Mouse (Mus musculus) small intestine, adult 2 months (tissue): ENCODE measurements around the gene Prkcb.

ENCODE experiments used
- CTCF ChIP-seq: fragments of 200-500 bp; IDR thresholded peaks from 2 replicates; pipeline ENCODE4 v1.5.1; 2012; ENCODE audit warnings: low read depth, mild to moderate bottlenecking, control low read depth, inconsistent platforms, low read length, moderate library complexity, mixed read lengths; ENCODE audit not compliant: insufficient replicate concordance, insufficient read length; ENCODE audit errors: extremely low read depth
- POLR2A ChIP-seq: fragments of 200-500 bp; IDR thresholded peaks from 2 replicates; pipeline ENCODE4 v1.6.1; 2012; ENCODE audit warnings: low read depth, mild to moderate bottlenecking, control low read depth, inconsistent platforms, low read length, moderate library complexity

DNA sequence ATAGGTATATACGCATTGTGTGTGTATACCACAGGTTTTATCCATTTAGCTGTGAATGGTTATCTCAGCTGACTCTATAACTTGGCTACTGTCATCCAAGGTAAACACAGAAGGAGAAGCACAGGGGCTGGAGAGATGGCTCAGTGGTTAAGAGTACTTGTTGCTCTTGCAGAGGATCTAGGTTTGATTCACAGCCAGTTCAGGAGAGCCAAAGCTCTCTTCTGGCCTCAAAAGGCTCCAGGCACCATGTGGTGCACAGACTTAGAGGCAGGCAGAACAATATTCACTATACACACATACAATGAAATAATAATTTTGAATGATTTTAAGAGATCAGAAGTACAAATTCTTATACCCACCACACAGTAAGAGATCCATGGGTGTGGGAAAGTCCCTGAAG is 98.0 kb downstream of the Prkcb start:
- no peak for TF ChIP-seq CTCF
- TF ChIP-seq POLR2A: no peak
